Mouse (Mus musculus) embryonic fibroblast, embryonic 13.5 days (primary cell): ENCODE data around the gene Timm22.

ENCODE experiments used
- CTCF ChIP-seq: IDR thresholded peaks from 2 replicates; pipeline ENCODE4 v1.5.1; 2011; ENCODE audit warnings: mild to moderate bottlenecking, control low read depth, low read length, moderate library complexity, borderline replicate concordance; ENCODE audit not compliant: insufficient read depth
- POLR2A ChIP-seq: IDR thresholded peaks from 2 replicates; pipeline ENCODE4 v1.6.1; 2011; ENCODE audit warnings: low read depth, mild to moderate bottlenecking, control low read depth, low read length, moderate library complexity

GRCm38 (mm10) chr11:76449520-76450201 is 42.9 kb downstream of the Timm22 start:
- TF ChIP-seq POLR2A (no peak), CTCF (no peak)
